Mouse (Mus musculus) myocyte (in vitro differentiated cells): ENCODE measurements around the gene Impdh2. TPM values are rescaled to one million over a fixed set of nuclear protein-coding genes. Genes with fewer than 3 reads are reported as not detected.

ENCODE experiments used
- H3K27me3 ChIP-seq: one replicate; pipeline ENCODE4 v1.6.1; 2011; ENCODE audit not compliant: control insufficient read depth, insufficient read depth, insufficient read length
- H3K36me3 ChIP-seq: one replicate; pipeline ENCODE4 v1.6.1; 2011; ENCODE audit not compliant: control insufficient read depth, insufficient read depth
- H3K4me2 ChIP-seq: one replicate; pipeline ENCODE4 v1.6.1; 2011; ENCODE audit warnings: low read depth, control low read depth
- H3K4me3 ChIP-seq: one replicate; pipeline ENCODE4 v1.5.1; 2011; ENCODE audit warnings: mild to moderate bottlenecking, control low read depth, moderate library complexity
- H3K79me2 ChIP-seq: one replicate; pipeline ENCODE4 v1.6.1; 2011; ENCODE audit not compliant: control insufficient read depth, insufficient read depth
- H3ac ChIP-seq: one replicate; pipeline ENCODE4 v1.6.1; 2011; ENCODE audit not compliant: control insufficient read depth, insufficient read length
- CEBPB ChIP-seq: IDR thresholded peaks from 2 replicates; pipeline ENCODE4 v1.6.1; 2011; ENCODE audit warnings: mild to moderate bottlenecking, moderate library complexity; ENCODE audit not compliant: poor library complexity, insufficient read depth, severe bottlenecking
- E2F4 ChIP-seq: IDR thresholded peaks from one replicate; pipeline ENCODE4 v1.6.1; 2011; ENCODE audit warnings: mild to moderate bottlenecking, control low read depth, moderate library complexity; ENCODE audit not compliant: insufficient read depth
- MAX ChIP-seq: IDR thresholded peaks from one replicate; pipeline ENCODE4 v1.6.1; 2011; ENCODE audit warnings: low read depth, mild to moderate bottlenecking, control low read depth
- MYOD1 ChIP-seq, 3 experiments: IDR thresholded peaks; one replicate each; pipeline ENCODE4 v1.6.1; 2011; ENCODE audit warnings: control low read depth in 2 of 3, low read depth in 2 of 3, mild to moderate bottlenecking in 2 of 3, moderate library complexity in 1 of 3; ENCODE audit not compliant: insufficient read length in 2 of 3, control insufficient read depth in 1 of 3
- MYOG ChIP-seq, 3 experiments: IDR thresholded peaks; one replicate each; pipeline ENCODE4 v1.6.1; 2011; ENCODE audit warnings: control low read depth in 2 of 3, low read depth in 2 of 3, mild to moderate bottlenecking in 2 of 3; ENCODE audit not compliant: insufficient read length in 2 of 3, control insufficient read depth in 1 of 3, insufficient read depth in 1 of 3
- POLR2A ChIP-seq: IDR thresholded peaks from one replicate; pipeline ENCODE4 v1.6.1; 2011; ENCODE audit warnings: low read depth, mild to moderate bottlenecking, control low read depth, moderate library complexity; ENCODE audit not compliant: insufficient read length
- POLR2AphosphoS2 ChIP-seq: IDR thresholded peaks from one replicate; pipeline ENCODE4 v1.6.1; 2011; ENCODE audit warnings: low read depth, control low read depth; ENCODE audit not compliant: insufficient read length
- REST ChIP-seq: IDR thresholded peaks from one replicate; pipeline ENCODE4 v1.6.1; 2011; ENCODE audit warnings: mild to moderate bottlenecking, control low read depth, moderate library complexity; ENCODE audit not compliant: insufficient read depth, insufficient read length
- SRF ChIP-seq: IDR thresholded peaks from one replicate; pipeline ENCODE4 v1.6.1; 2011; ENCODE audit warnings: low read depth; ENCODE audit not compliant: control insufficient read depth, insufficient read length
- TCF12 ChIP-seq: IDR thresholded peaks from one replicate; pipeline ENCODE4 v1.6.1; 2011; ENCODE audit warnings: mild to moderate bottlenecking, control low read depth; ENCODE audit not compliant: poor library complexity, insufficient read depth, severe bottlenecking
- TCF3 ChIP-seq: IDR thresholded peaks from one replicate; pipeline ENCODE4 v1.6.1; 2011; ENCODE audit warnings: low read depth, control low read depth; ENCODE audit not compliant: insufficient read length
- USF1 ChIP-seq: IDR thresholded peaks from one replicate; pipeline ENCODE4 v1.6.1; 2011; ENCODE audit warnings: low read depth, mild to moderate bottlenecking, control low read depth, moderate library complexity
- polyA plus RNA-seq: library from polyadenylated mRNA; unstranded; fragments of >200 nt; fragmentation: generic; extraction: Trizol; gene quantifications from one replicate; pipeline ENCODE4 v1.2.1, GENCODE M21; 2012; ENCODE audit warnings: missing spikeins

Impdh2 gene
- polyA plus RNA-seq, 1 experiment, result 129 TPM

- Histone ChIP-seq H3K4me2 (no peak overlapping the region), H3K27me3 (no peaks in the 10 kb centered on the region), H3K79me2 (peaks cover 20% of the 10 kb centered on the region), H3ac (no peak overlapping the region), H3K4me3 (no peak overlapping the region), H3K36me3 (peaks cover 12% of the 10 kb centered on the region)
- TF ChIP-seq TCF3 (no peak), POLR2AphosphoS2 (peak; percentile 43), TCF12 (no peak)
Observed at GRCm38 (mm10) chr9:108564131-108564530, 4.0 kb downstream of the Impdh2 start.

- Histone ChIP-seq H3K36me3 (peaks cover 10% of the 10 kb centered on the region), H3ac (peak overlapping the region; percentile 55), H3K79me2 (peaks cover 13% of the 10 kb centered on the region), H3K27me3 (no peaks in the 10 kb centered on the region), H3K4me3 (peak overlapping the region; percentile 82), H3K4me2 (peak overlapping the region; percentile 99)
- no peak for TF ChIP-seq CEBPB
- TF ChIP-seq POLR2AphosphoS2, result no peak
- no peak for TF ChIP-seq E2F4
- TF ChIP-seq MYOD1 (IDR thresholded peaks at IDR 0.05; ENCODE audit: control insufficient read depth in 1 of 3, insufficient read length in 2 of 3, low read depth in 2 of 3), result no peak
- TF ChIP-seq MYOG (IDR thresholded peaks at IDR 0.05; ENCODE audit: control insufficient read depth in 1 of 3, insufficient read depth in 1 of 3, insufficient read length in 2 of 3, low read depth in 2 of 3), result no peak
- no peak for TF ChIP-seq MAX
- no peak for TF ChIP-seq REST
Observed at GRCm38 (mm10) chr9:108565881-108566814, 6.1 kb downstream of the Impdh2 start.

- H3K79me2 ChIP-seq, result peaks cover 3% of the 10 kb centered on the region
- H3K4me3 ChIP-seq, result peak within 1 kb of the TSS; percentile 82
- no peak for TF ChIP-seq CEBPB
- TF ChIP-seq MYOG (IDR thresholded peaks at IDR 0.05; ENCODE audit: control insufficient read depth in 1 of 3, insufficient read depth in 1 of 3, insufficient read length in 2 of 3, low read depth in 2 of 3), result peak; percentile 58 to 95 (median 95)
- TF ChIP-seq TCF12, result no peak
- TF ChIP-seq POLR2AphosphoS2, result peak; percentile 95
- peak in 2 of 3 experiments; percentile 87 to 95 for TF ChIP-seq MYOD1 (IDR thresholded peaks at IDR 0.05; ENCODE audit: control insufficient read depth in 1 of 3, insufficient read length in 2 of 3, low read depth in 2 of 3)
- TF ChIP-seq POLR2A, result peak; percentile 99
- no peak for TF ChIP-seq E2F4
- TF ChIP-seq TCF3, result peak; percentile 6
- peak; percentile 13 for TF ChIP-seq REST
- TF ChIP-seq SRF, result peak; percentile 40
- no peak for TF ChIP-seq MAX
- TF ChIP-seq USF1, result no peak
- H3ac ChIP-seq, result peak within 1 kb of the TSS; percentile 55
- no peaks in the 10 kb centered on the region for H3K27me3 ChIP-seq
- peak within 1 kb of the TSS; percentile 99 for H3K4me2 ChIP-seq
- H3K36me3 ChIP-seq, result peaks cover 19% of the 10 kb centered on the region
Observed at GRCm38 (mm10) chr9:108566815-108567776, 7.0 kb downstream of the Impdh2 start, which contains the start of gene Ndufaf3. Ndufaf3 (minus strand) TSS chr9:108567434.

GRCm38 (mm10) chr9:108567931-108568419 is 7.9 kb downstream of the Impdh2 start:
- TF ChIP-seq MYOG (IDR thresholded peaks at IDR 0.05; ENCODE audit: control insufficient read depth in 1 of 3, insufficient read depth in 1 of 3, insufficient read length in 2 of 3, low read depth in 2 of 3) (peak in 2 of 3 experiments; percentile 62 to 82), TCF12 (no peak), REST (no peak), CEBPB (no peak), POLR2AphosphoS2 (no peak), TCF3 (no peak), E2F4 (no peak), MYOD1 (IDR thresholded peaks at IDR 0.05; ENCODE audit: control insufficient read depth in 1 of 3, insufficient read length in 2 of 3, low read depth in 2 of 3) (peak in 2 of 3 experiments; percentile 73 to 84), MAX (no peak), SRF (no peak), USF1 (no peak), POLR2A (peak; percentile 11)
- peak overlapping the region; percentile 55 for H3ac ChIP-seq
- peak overlapping the region; percentile 99 for H3K4me2 ChIP-seq
- H3K36me3 ChIP-seq, result peaks cover 18% of the 10 kb centered on the region
- H3K27me3 ChIP-seq, result no peaks in the 10 kb centered on the region
- H3K79me2 ChIP-seq, result peaks cover 3% of the 10 kb centered on the region
- peak overlapping the region; percentile 82 for H3K4me3 ChIP-seq
